Mouse (Mus musculus) kidney, adult 2 months (tissue): ENCODE results near the gene Traf7. TPM values are rescaled to one million over a fixed set of nuclear protein-coding genes. Genes with fewer than 3 reads are reported as not detected.

Experiments
- DNase-seq: peaks from one replicate; pipeline ENCODE4 v3.0.0; 2021
- H3K27ac ChIP-seq: fragments of 200-500 bp; 2 replicates; pipeline ENCODE4 v1.5.1; 2012; ENCODE audit warnings: low read depth, low read length, control low read depth, inconsistent platforms; ENCODE audit not compliant: insufficient read depth
- H3K27me3 ChIP-seq: fragments of 200-500 bp; replicated peaks from 2 replicates; pipeline ENCODE4 v1.6.1; 2012; ENCODE audit warnings: mild to moderate bottlenecking, moderate library complexity, low read length, inconsistent platforms; ENCODE audit not compliant: control insufficient read depth, insufficient read depth
- H3K36me3 ChIP-seq: fragments of 200-500 bp; 2 replicates; pipeline ENCODE4 v1.6.1; 2012; ENCODE audit warnings: mild to moderate bottlenecking, moderate library complexity, low read length, inconsistent platforms; ENCODE audit not compliant: control insufficient read depth, insufficient read depth
- H3K4me1 ChIP-seq: fragments of 200-500 bp; 2 replicates; pipeline ENCODE4 v1.6.1; 2011; ENCODE audit warnings: low read length; ENCODE audit not compliant: control insufficient read depth, insufficient read depth
- H3K4me3 ChIP-seq: fragments of 200-500 bp; 2 replicates; pipeline ENCODE4 v1.5.1; 2011; ENCODE audit warnings: mild to moderate bottlenecking, low read depth, low read length, control low read depth; ENCODE audit not compliant: insufficient read depth
- CTCF ChIP-seq: fragments of 200-500 bp; conservative IDR thresholded peaks from 2 replicates; pipeline ENCODE4 v1.5.1; 2011; ENCODE audit warnings: low read depth, mild to moderate bottlenecking, control low read depth, low read length, moderate library complexity, mixed read lengths; ENCODE audit not compliant: insufficient read depth, insufficient read length
- POLR2A ChIP-seq: fragments of 200-500 bp; IDR thresholded peaks from one replicate; pipeline ENCODE4 v1.6.1; 2011; ENCODE audit warnings: low read depth, low read length, control low read depth
- WGBS: fragments of 180-500 bp; shearing (Covaris S2); methylation state at CpG from one replicate; pipeline ENCODE4 v1.1.7; 2018; 5-methylcytosine and 5-hydroxymethylcytosine counted together
- polyA plus RNA-seq: library from polyadenylated mRNA; depleted of rRNA; stranded (reverse); fragments of >200 nt; gene quantifications from 2 replicates; pipeline ENCODE4 v1.2.3, GENCODE M21; 2012; rRNA removed

The Traf7 gene
- polyA plus RNA-seq, 1 experiment: 108 TPM

DNA sequence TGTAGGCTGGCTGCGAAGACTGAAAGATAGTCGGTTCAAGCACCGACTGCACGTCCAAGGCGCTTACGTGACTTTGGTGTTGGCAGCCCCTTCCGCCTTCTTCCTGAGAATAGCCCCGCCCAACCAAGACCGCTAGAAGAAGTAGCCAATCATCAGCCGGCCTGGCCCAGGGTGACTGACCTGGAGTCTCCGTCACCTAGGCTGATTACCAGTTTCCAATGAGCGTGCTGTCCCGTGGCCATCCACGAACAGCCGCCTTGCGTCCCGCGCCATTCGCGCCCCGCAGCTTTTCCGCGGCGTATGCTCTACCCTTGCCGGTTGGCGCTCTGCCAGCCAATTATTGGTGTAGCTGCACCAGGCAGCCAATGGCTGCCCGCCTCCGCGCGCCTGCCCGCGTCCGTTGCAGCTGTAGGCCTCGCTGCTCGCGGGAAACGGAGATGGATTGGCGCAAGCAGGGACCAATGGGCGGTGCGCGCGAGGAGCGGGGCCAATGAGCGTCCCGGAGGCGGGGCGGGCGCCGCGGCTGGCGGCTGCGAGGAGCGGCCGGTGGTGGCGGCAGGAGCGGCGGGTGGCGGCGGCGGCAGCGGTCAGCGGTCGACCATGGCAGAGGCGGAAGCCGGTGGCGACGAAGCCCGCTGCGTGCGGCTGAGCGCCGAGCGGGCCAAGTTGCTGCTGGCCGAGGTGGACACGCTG is 57.7 kb downstream of the Traf7 start, which contains the start of the genes E4f1 and Pgp:
E4f1 (minus strand) TSS at position 404 of the 693 bp plus-strand sequence.
Pgp (plus strand) TSS at position 483 of the 693 bp plus-strand sequence.
- Histone ChIP-seq H3K27ac (peak within 1 kb of the TSS; percentile 80), H3K27me3 (no peaks in the 10 kb centered on the region), H3K4me3 (peak within 1 kb of the TSS; percentile 70), H3K36me3 (no peaks in the 10 kb centered on the region), H3K4me1 (peaks cover 16% of the 10 kb centered on the region)
- peak; percentile 99 for DNase-seq
- TF ChIP-seq CTCF (no peak), POLR2A (peak; percentile 30)
- under 1% methylated on average over 71 of the region's 75 CpGs for WGBS

DNA sequence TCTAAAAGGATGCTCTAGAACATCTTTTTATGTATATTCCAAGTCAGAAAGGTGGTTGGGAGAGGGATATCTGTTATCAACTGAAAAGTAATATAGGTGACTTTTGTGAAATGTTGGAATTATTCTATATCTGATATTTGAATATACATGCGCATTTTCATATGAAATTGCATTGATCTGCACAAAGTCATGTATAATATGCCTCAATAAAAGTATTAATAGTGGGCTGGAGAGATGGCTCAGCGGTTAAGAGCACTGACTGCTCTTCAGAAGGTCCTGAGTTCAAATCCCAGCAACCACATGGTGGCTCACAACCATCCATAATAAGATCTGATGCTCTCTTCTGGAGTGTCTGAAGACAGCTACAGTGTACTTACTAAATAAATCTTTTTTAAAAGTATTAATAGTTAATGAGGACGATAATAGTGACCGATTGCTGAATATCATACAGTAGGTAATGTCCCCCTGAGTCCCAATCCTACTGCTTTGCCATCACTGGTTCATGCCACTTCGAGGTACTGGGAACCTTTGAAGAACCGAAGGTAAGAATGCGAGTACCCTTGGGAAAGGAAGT is 58.3 kb downstream of the Traf7 start:
- peak overlapping the region; percentile 70 for H3K4me3 ChIP-seq
- no peaks in the 10 kb centered on the region for H3K27me3 ChIP-seq
- whole genome bisulfite sequencing: 18% methylated on average over 7 of the region's 7 CpGs
- DNase-seq: no peak
- no peaks in the 10 kb centered on the region for H3K36me3 ChIP-seq
- TF ChIP-seq CTCF: no peak
- TF ChIP-seq POLR2A: no peak
- peak overlapping the region; percentile 60 for H3K27ac ChIP-seq
- H3K4me1 ChIP-seq: peaks cover 16% of the 10 kb centered on the region

DNA sequence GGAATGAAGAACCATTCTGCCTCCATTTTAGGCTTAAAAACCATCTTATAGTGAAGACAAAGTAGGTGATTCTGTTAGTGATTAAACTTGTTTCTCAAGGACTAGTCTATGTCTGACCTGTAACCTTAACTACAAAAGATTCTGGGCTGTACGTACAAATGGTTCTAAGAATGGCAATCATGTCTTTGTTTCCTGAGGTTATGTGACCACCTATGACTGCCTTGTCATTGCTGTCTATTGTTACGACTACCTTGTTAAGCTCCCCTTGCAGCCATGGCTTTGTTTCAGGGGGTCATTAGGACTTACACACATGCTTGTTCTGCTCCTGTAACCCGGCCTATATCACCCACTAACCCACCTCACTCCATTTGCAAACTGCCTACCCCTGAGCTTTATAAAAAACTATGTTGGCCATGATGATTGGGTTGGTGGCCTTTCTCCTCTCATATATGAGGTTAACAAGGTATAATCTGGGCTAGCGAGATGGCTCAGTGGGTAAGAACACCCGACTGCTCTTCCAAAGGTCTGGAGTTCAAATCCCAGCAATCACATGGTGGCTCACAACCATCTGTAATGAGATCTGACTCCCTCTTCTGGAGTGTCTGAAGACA is 59.0 kb downstream of the Traf7 start:
- Histone ChIP-seq H3K4me1 (peaks cover 16% of the 10 kb centered on the region), H3K36me3 (no peaks in the 10 kb centered on the region), H3K27me3 (no peaks in the 10 kb centered on the region), H3K4me3 (no peak overlapping the region), H3K27ac (no peak overlapping the region)
- no peak for DNase-seq
- 93% methylated on average over 5 of the region's 5 CpGs for WGBS
- TF ChIP-seq POLR2A: no peak
- TF ChIP-seq CTCF: no peak

GRCm38 (mm10) chr17:24463374-24464133 is 64.2 kb downstream of the Traf7 start:
- 50% methylated on average over 6 of the region's 6 CpGs for WGBS
- TF ChIP-seq POLR2A (no peak), CTCF (no peak; the same call in 1 of the 2 replicates)

GRCm38 (mm10) chr17:24462932-24463331 is 64.8 kb downstream of the Traf7 start:
- H3K4me1 ChIP-seq: peaks cover 2% of the 10 kb centered on the region; the same call in 1 of the 2 replicates
- no peak overlapping the region for H3K27ac ChIP-seq
- TF ChIP-seq POLR2A: no peak
- TF ChIP-seq CTCF: no peak
- no peak for DNase-seq
- H3K4me3 ChIP-seq: no peak overlapping the region
- no peaks in the 10 kb centered on the region for H3K27me3 ChIP-seq
- WGBS: 89% methylated on average over 1 of the region's 1 CpGs
- no peaks in the 10 kb centered on the region for H3K36me3 ChIP-seq

More at GRCm38 (mm10) chr17:24463374-24464133, 64.2 kb downstream of the Traf7 start:
- Histone ChIP-seq H3K36me3 (no peaks in the 10 kb centered on the region), H3K27ac (no peak overlapping the region), H3K27me3 (no peaks in the 10 kb centered on the region), H3K4me3 (no peak overlapping the region), H3K4me1 (peaks cover 2% of the 10 kb centered on the region; the same call in 1 of the 2 replicates)
- DNase-seq: peak; percentile 62

GRCm38 (mm10) chr17:24461580-24461979 is 66.2 kb downstream of the Traf7 start:
- Histone ChIP-seq H3K27ac (no peak overlapping the region), H3K27me3 (no peaks in the 10 kb centered on the region), H3K4me1 (peaks cover 2% of the 10 kb centered on the region; the same call in 1 of the 2 replicates), H3K4me3 (no peak overlapping the region), H3K36me3 (no peaks in the 10 kb centered on the region)
- TF ChIP-seq CTCF (peak; percentile 40), POLR2A (no peak)
- WGBS: 64% methylated on average over 2 of the region's 2 CpGs
- peak; percentile 51 for DNase-seq

Other genes with a start within 250 kb of the Traf7 start
- 0.16 and 0.31 TPM in 2 replicates for gene Abca17, start 176.9 kb downstream of the Traf7 start, polyA plus RNA-seq
- gene Abca3, start 176.0 kb downstream of the Traf7 start, polyA plus RNA-seq: 214 and 230 TPM in 2 replicates
- gene Rnps1, start 113.4 kb downstream of the Traf7 start, polyA plus RNA-seq: 73.0 and 76.9 TPM in 2 replicates
- gene Eci1, start 101.3 kb downstream of the Traf7 start, polyA plus RNA-seq: 196 and 222 TPM in 2 replicates
- 7.6 and 8.8 TPM in 2 replicates for gene Dnase1l2, start 84.8 kb downstream of the Traf7 start, polyA plus RNA-seq
- 63.7 and 72.8 TPM in 2 replicates for gene E4f1, start 57.6 kb downstream of the Traf7 start, polyA plus RNA-seq
- gene Pgp, start 57.5 kb downstream of the Traf7 start, polyA plus RNA-seq: 38.7 and 46.5 TPM in 2 replicates
- 0.56 and 0.96 TPM in 2 replicates for gene Bricd5, start 54.1 kb downstream of the Traf7 start, polyA plus RNA-seq
- 26.1 and 32.1 TPM in 2 replicates for gene Mlst8, start 48.9 kb downstream of the Traf7 start, polyA plus RNA-seq
- 0.52 and 0.80 TPM in 2 replicates for gene Caskin1, start 39.3 kb downstream of the Traf7 start, polyA plus RNA-seq
- gene Rab26, start 6.3 kb upstream of the Traf7 start, polyA plus RNA-seq: 0.56 and 0.58 TPM in 2 replicates
- gene Pkd1, start 21.9 kb upstream of the Traf7 start, polyA plus RNA-seq: 34.6 and 42.9 TPM in 2 replicates
- gene Tsc2, start 104.7 kb upstream of the Traf7 start, polyA plus RNA-seq: 152 and 174 TPM in 2 replicates
- gene Nthl1, start 104.7 kb upstream of the Traf7 start, polyA plus RNA-seq: 13.6 and 15.8 TPM in 2 replicates
- gene Slc9a3r2, start 122.4 kb upstream of the Traf7 start, polyA plus RNA-seq: 111 and 123 TPM in 2 replicates
- not detected in 2 replicates for gene Npw, start 130.5 kb upstream of the Traf7 start, polyA plus RNA-seq
- gene Zfp598, start 141.7 kb upstream of the Traf7 start, polyA plus RNA-seq: 44.3 and 57.6 TPM in 2 replicates
- 1.5 and 2.2 TPM in 2 replicates for gene Syngr3, start 162.0 kb upstream of the Traf7 start, polyA plus RNA-seq
- 29.8 and 34.7 TPM in 2 replicates for gene Gfer, start 168.2 kb upstream of the Traf7 start, polyA plus RNA-seq
- 5.6 and 7.1 TPM in 2 replicates for gene Noxo1, start 168.3 kb upstream of the Traf7 start, polyA plus RNA-seq
- gene Tbl3, start 179.7 kb upstream of the Traf7 start, polyA plus RNA-seq: 48.6 and 49.4 TPM in 2 replicates
- gene Rnf151, start 190.1 kb upstream of the Traf7 start, polyA plus RNA-seq: 0.16 and 0.91 TPM in 2 replicates
- 2,444 and 2,611 TPM in 2 replicates for gene Rps2, start 190.2 kb upstream of the Traf7 start, polyA plus RNA-seq
- 626 and 656 TPM in 2 replicates for gene Ndufb10, start 196.5 kb upstream of the Traf7 start, polyA plus RNA-seq
- gene Rpl3l, start 199.9 kb upstream of the Traf7 start, polyA plus RNA-seq: 0.38 and 4.7 TPM in 2 replicates
- gene Msrb1, start 208.7 kb upstream of the Traf7 start, polyA plus RNA-seq: 169 and 209 TPM in 2 replicates
- gene Hs3st6, start 225.1 kb upstream of the Traf7 start, polyA plus RNA-seq: 7.4 and 11.9 TPM in 2 replicates